Mouse (Mus musculus) heart, adult 2 months (tissue): ENCODE measurements at regions not wholly inside any gene's neighbourhood (a gene's known extent, or its start where the extent isn't known, plus 50 kb on each side); places are given as distances from the start of the nearest gene placed in this dataset.

Experiments used
- CTCF ChIP-seq: fragments of 200-600 bp; IDR thresholded peaks from 2 replicates; pipeline ENCODE4 v1.8.1; 2022; ENCODE audit warnings: antibody characterized with exemption, mild to moderate bottlenecking, moderate library complexity
- EP300 ChIP-seq: fragments of 200-500 bp; IDR thresholded peaks from 2 replicates; pipeline ENCODE4 v1.6.1; 2011; ENCODE audit warnings: low read depth, low read length, control low read depth; ENCODE audit not compliant: insufficient read depth
- POLR2A ChIP-seq: fragments of 200-500 bp; IDR thresholded peaks from 2 replicates; pipeline ENCODE4 v1.6.1; 2011; ENCODE audit warnings: mild to moderate bottlenecking, low read depth, low read length, control low read depth; ENCODE audit not compliant: insufficient read depth

GRCm38 (mm10) chr8:10807040-10807439 lies 201.2 kb downstream of the Irs2 start:
- TF ChIP-seq CTCF: no peak
- no peak for TF ChIP-seq EP300
- TF ChIP-seq POLR2A: no peak
